Mouse (Mus musculus) ES-Bruce4 (cell line): Measurements from ENCODE around the gene Trmt5. TPM values are rescaled to one million over a fixed set of nuclear protein-coding genes. Genes with fewer than 3 reads are reported as not detected.

Experiments
- H3K27ac ChIP-seq: 2 replicates; pipeline ENCODE4 v1.5.1; 2012; ENCODE audit warnings: low read length, inconsistent platforms; ENCODE audit not compliant: insufficient read depth
- H3K27me3 ChIP-seq: 2 replicates; pipeline ENCODE4 v1.6.1; 2012; ENCODE audit warnings: mild to moderate bottlenecking, low read length, inconsistent platforms; ENCODE audit not compliant: control insufficient read depth, poor library complexity, insufficient read depth, severe bottlenecking
- H3K36me3 ChIP-seq: 2 replicates; pipeline ENCODE4 v1.6.1; 2012; ENCODE audit warnings: inconsistent platforms, mild to moderate bottlenecking, low read length, moderate library complexity; ENCODE audit not compliant: control insufficient read depth, poor library complexity, insufficient read depth, severe bottlenecking
- H3K4me1 ChIP-seq: one replicate; pipeline ENCODE4 v1.8.1; 2011; ENCODE audit warnings: low read length; ENCODE audit not compliant: control insufficient read depth, insufficient read depth
- H3K4me3 ChIP-seq: 2 replicates; pipeline ENCODE4 v1.5.1; 2011; ENCODE audit warnings: low read depth, mild to moderate bottlenecking, low read length
- H3K9ac ChIP-seq: 2 replicates; pipeline ENCODE4 v1.6.1; 2012; ENCODE audit warnings: low read depth, mild to moderate bottlenecking, inconsistent platforms; ENCODE audit not compliant: poor library complexity, severe bottlenecking
- H3K9me3 ChIP-seq: replicated peaks from 2 replicates; pipeline ENCODE4 v1.6.1; 2012; ENCODE audit warnings: mild to moderate bottlenecking, low read length, inconsistent platforms; ENCODE audit not compliant: control insufficient read depth, poor library complexity, insufficient read depth, severe bottlenecking
- CTCF ChIP-seq: IDR thresholded peaks from one replicate; pipeline ENCODE4 v1.8.1; 2011; ENCODE audit warnings: low read depth, low read length
- EP300 ChIP-seq: IDR thresholded peaks from 2 replicates; pipeline ENCODE4 v1.6.1; 2011; ENCODE audit warnings: low read depth, low read length; ENCODE audit not compliant: insufficient read depth
- POLR2A ChIP-seq: IDR thresholded peaks from one replicate; pipeline ENCODE4 v1.8.1; 2011; ENCODE audit warnings: low read length; ENCODE audit not compliant: insufficient read depth
- polyA plus RNA-seq: library from polyadenylated mRNA; stranded (reverse); fragments of >200 nt; gene quantifications from 2 replicates; pipeline ENCODE4 v1.2.4, GENCODE M21; 2011; ENCODE audit warnings: low read depth; ENCODE audit not compliant: missing spikeins, insufficient read depth, insufficient read length

Trmt5 gene
- polyA plus RNA-seq, result 45.7 and 53.2 TPM in 2 replicates

DNA sequence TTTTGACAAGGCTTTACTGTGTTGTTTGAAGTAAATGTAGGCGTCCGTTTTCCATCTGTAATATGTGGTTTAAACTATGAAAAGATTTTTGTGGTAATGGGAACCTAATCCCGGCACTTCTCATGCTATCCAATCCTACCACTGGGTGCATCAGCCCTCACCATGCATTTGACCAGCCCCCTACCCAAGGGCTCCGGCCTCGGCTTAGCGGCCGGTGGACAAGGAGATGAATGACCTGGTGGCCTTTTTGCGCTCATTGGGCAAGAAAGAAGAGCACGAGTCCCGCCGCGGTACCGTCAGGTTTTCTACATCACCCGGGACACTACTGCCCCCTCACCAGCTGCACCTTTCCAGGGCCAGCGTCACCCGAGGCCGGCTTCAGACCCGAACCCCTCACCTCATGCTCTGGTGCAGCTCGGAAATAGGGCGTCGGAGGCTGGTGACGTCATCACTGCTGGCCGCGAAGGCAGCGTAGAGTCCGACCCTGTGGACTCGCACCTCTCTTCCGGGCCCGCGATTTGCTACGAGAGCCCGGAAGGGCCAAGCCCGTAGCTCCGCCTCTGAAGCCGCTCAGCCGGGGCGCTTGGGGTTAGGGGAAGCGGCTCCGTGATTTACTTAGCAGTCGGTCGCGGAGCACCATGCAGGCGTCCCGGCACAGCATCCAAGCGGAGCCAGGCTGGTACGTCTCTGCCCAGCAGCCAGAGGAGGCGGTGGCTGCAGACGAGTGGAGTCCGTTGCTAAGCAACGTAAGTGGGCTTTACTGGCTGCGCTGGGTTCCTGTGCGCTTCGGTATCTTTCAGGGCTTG is at the start of gene Trmt5, which contains the start of gene Slc38a6:
TSS of gene Trmt5 (minus strand) at position 424 of the 806 bp plus-strand sequence.
TSS of gene Slc38a6 (plus strand) at position 493 of the 806 bp plus-strand sequence.
- peaks cover 20% of the 10 kb centered on the region for H3K36me3 ChIP-seq
- peak within 1 kb of the TSS; percentile 41 for H3K9ac ChIP-seq
- no peak within 1 kb of the TSS for H3K27ac ChIP-seq
- H3K9me3 ChIP-seq, result no peaks in the 10 kb centered on the region
- TF ChIP-seq EP300 (0 out of 2 replicates have a peak, but pooled peaks have one; percentile 60), POLR2A (peak; percentile 15), CTCF (no peak)
- no peaks in the 10 kb centered on the region for H3K27me3 ChIP-seq
- H3K4me3 ChIP-seq, result peak within 1 kb of the TSS; percentile 87
- H3K4me1 ChIP-seq, result no peaks in the 10 kb centered on the region

DNA sequence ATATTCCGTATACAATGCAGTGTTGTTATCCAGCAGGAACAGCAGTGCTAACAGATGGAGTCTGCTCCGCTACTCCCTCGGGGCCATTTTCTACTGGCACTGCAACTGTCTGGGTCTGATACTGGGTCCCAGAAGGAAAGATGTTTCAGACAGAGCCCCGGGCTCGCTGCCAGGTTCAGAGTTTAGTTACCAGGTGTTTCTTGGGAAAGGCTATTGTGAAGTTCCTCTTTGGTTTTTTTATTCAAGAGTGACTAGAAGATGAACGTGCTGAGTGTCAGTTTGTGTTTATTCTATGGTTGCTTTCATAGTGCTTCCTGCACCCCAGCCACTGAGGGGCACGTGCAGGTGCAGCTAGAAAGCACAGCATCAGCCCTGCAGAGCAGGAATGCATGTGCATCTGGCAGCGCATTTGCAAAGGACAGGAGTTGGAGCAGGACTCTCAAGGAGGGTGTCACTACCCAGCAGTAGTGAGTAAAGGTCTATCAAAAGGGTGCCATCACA is 47.6 kb upstream of the Trmt5 start:
- Histone ChIP-seq H3K4me1 (peaks cover 1% of the 10 kb centered on the region), H3K36me3 (no peaks in the 10 kb centered on the region), H3K27me3 (no peaks in the 10 kb centered on the region), H3K9ac (no peak overlapping the region), H3K27ac (no peak overlapping the region), H3K9me3 (no peaks in the 10 kb centered on the region), H3K4me3 (no peak overlapping the region)
- TF ChIP-seq POLR2A, result no peak
- no peak for TF ChIP-seq CTCF
- no peak for TF ChIP-seq EP300

DNA sequence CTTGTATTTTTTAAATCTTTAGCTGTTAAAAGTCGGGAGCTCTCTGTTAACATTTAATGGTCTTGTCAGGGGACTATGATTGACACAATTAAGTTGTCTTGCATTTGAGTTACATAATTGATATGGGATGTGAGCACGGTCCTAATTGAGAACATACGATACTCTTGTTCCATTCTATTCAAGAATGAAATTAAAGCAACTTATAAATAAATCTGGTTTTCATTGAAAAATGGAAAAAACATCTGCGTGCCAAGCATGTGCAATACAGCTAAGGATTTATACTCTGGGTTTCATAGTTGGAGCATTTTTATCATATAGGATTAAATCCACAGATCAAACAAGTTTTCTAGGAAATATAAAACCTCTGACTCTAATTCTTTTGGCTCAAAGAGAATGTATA is 46.2 kb upstream of the Trmt5 start:
- Histone ChIP-seq H3K27ac (no peak overlapping the region), H3K4me1 (peaks cover 1% of the 10 kb centered on the region), H3K36me3 (no peaks in the 10 kb centered on the region), H3K4me3 (no peak overlapping the region), H3K27me3 (no peaks in the 10 kb centered on the region), H3K9me3 (no peaks in the 10 kb centered on the region), H3K9ac (no peak overlapping the region)
- no peak for TF ChIP-seq CTCF

DNA sequence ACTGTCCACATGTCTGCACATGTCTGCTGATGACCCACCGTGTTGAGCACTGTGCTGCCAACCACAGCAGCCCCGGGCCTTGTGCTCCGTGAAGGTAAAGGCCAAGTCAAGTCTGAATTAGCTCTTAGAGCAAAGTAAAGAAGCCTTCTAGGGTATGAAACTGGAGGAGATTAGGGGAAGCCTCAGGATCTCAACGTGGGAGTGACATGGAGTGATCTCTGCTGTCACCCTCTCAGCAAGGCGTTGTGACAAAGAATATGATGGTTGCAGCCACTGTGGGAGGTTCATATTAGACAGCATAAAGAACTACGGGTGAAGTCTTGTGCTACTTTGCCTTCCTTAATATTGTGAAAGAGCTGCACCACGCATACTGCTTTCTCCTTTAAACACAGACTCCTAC is 43.7 kb upstream of the Trmt5 start:
- Histone ChIP-seq H3K36me3 (no peaks in the 10 kb centered on the region), H3K9ac (no peak overlapping the region), H3K27ac (no peak overlapping the region), H3K9me3 (no peaks in the 10 kb centered on the region), H3K4me1 (no peaks in the 10 kb centered on the region), H3K27me3 (no peaks in the 10 kb centered on the region), H3K4me3 (no peak overlapping the region)
- TF ChIP-seq EP300, result no peak
- TF ChIP-seq POLR2A, result no peak
- no peak for TF ChIP-seq CTCF

DNA sequence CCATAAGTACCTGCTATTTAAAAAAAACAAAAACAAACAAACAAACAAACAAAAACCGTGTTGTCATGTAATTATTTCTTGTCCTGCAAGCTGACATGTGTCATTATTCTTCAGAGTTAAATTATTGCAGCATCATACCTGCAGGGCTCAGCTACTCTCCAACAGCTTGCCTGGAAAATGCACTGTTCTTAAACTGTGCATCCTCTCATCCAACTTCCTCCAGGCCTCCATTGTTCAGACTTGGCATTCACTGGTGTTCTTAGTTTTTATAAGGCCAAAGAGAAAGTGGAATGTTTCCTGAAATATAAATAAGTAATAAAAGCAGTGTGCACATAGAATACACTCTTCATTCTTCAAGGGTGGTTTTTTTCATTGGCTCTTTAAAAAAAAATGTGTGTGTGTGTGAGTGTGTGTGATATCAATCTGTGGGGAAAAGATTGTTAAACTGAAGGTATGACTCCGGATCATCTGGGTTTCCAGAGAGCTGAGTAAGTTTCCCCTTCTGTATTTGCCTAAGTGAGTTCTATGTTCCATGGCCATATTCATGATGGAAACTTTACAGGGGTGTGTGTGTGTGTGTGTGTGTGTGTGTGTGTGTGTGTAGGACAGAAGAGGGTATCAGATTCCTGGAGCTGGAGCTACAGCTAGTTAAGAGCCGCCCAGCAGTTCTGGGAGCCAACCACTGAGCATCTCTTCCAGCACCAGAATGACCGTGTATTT is 42.1 kb upstream of the Trmt5 start:
- Histone ChIP-seq H3K36me3 (no peaks in the 10 kb centered on the region), H3K9ac (no peak overlapping the region), H3K27ac (no peak overlapping the region), H3K27me3 (no peaks in the 10 kb centered on the region), H3K4me1 (no peaks in the 10 kb centered on the region), H3K4me3 (no peak overlapping the region), H3K9me3 (no peaks in the 10 kb centered on the region)
- no peak for TF ChIP-seq EP300
- TF ChIP-seq POLR2A, result no peak
- no peak for TF ChIP-seq CTCF

DNA sequence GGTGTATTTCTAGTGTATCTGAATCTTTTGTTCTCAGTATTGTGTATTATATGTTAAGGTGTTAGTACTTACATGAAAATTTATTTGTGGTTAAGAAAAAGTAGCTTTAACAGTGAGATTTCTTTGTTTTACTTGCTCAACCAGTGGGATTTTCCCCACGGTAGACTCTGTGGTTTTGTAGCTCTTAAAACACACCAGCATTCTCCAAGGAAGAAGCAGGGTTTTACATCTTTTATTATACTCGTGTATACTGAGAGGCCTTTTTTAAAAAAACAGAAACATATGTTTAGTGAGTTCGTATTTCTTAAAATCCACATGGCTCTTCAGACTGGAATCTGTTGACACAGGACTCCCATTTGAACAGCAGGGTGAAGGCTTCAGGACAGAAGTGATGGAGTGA is 40.9 kb upstream of the Trmt5 start:
- H3K4me1 ChIP-seq, result no peaks in the 10 kb centered on the region
- no peak overlapping the region for H3K27ac ChIP-seq
- H3K9me3 ChIP-seq, result no peaks in the 10 kb centered on the region

More for the DNA sequence above, 40.9 kb upstream of the Trmt5 start:
- no peak overlapping the region for H3K9ac ChIP-seq
- no peaks in the 10 kb centered on the region for H3K27me3 ChIP-seq
- TF ChIP-seq CTCF, result no peak
- no peak for TF ChIP-seq EP300
- no peak for TF ChIP-seq POLR2A
- H3K4me3 ChIP-seq, result no peak overlapping the region
- H3K36me3 ChIP-seq, result no peaks in the 10 kb centered on the region
